Mouse (Mus musculus): ENCODE results near the gene Kif21b. TPM values are rescaled to one million over a fixed set of nuclear protein-coding genes. Genes with fewer than 3 reads are reported as not detected.

The Kif21b gene
- polyA plus RNA-seq, 1 experiment, result 16.8 TPM

GRCm38 (mm10) chr1:136167657-136168056 lies 36.5 kb downstream of the Kif21b start:
- H3K4me3 ChIP-seq, result no peak overlapping the region
- TF ChIP-seq E2F4 (IDR thresholded peaks at IDR 0.05; ENCODE audit: insufficient read depth), result no peak
- no peak for TF ChIP-seq TCF12 (IDR thresholded peaks at IDR 0.05; ENCODE audit: insufficient read depth, poor library complexity, severe bottlenecking)
- no peak for TF ChIP-seq MAX (IDR thresholded peaks at IDR 0.05; ENCODE audit: low read depth)
- no peak for TF ChIP-seq POLR2AphosphoS2 (IDR thresholded peaks at IDR 0.05; ENCODE audit: insufficient read length, low read depth)
- TF ChIP-seq MYOD1 (IDR thresholded peaks at IDR 0.05; ENCODE audit: control insufficient read depth in 1 of 3, insufficient read length in 2 of 3, low read depth in 2 of 3), result no peak
- TF ChIP-seq USF1 (IDR thresholded peaks at IDR 0.05; ENCODE audit: low read depth), result no peak
- H3K79me2 ChIP-seq (ENCODE audit: control insufficient read depth, insufficient read depth), result no peaks in the 10 kb centered on the region
- H3ac ChIP-seq (ENCODE audit: control insufficient read depth, insufficient read length), result no peak overlapping the region
- H3K27me3 ChIP-seq (ENCODE audit: control insufficient read depth, insufficient read depth, insufficient read length), result no peaks in the 10 kb centered on the region
- no peak overlapping the region for H3K4me2 ChIP-seq (ENCODE audit: low read depth)
- H3K36me3 ChIP-seq (ENCODE audit: control insufficient read depth, insufficient read depth), result peaks cover 6% of the 10 kb centered on the region

- Histone ChIP-seq H3K4me3 (no peak overlapping the region), H3K36me3 (ENCODE audit: control insufficient read depth, insufficient read depth) (no peaks in the 10 kb centered on the region), H3K79me2 (ENCODE audit: control insufficient read depth, insufficient read depth) (no peaks in the 10 kb centered on the region), H3K4me2 (ENCODE audit: low read depth) (no peak overlapping the region), H3K27me3 (ENCODE audit: control insufficient read depth, insufficient read depth, insufficient read length) (no peaks in the 10 kb centered on the region), H3ac (ENCODE audit: control insufficient read depth, insufficient read length) (no peak overlapping the region)
- TF ChIP-seq MAX (IDR thresholded peaks at IDR 0.05; ENCODE audit: low read depth) (no peak), REST (IDR thresholded peaks at IDR 0.05; ENCODE audit: insufficient read depth, insufficient read length) (no peak), USF1 (IDR thresholded peaks at IDR 0.05; ENCODE audit: low read depth) (no peak), TCF12 (IDR thresholded peaks at IDR 0.05; ENCODE audit: insufficient read depth, poor library complexity, severe bottlenecking) (no peak), TCF3 (IDR thresholded peaks at IDR 0.05; ENCODE audit: insufficient read length, low read depth) (no peak), POLR2AphosphoS2 (IDR thresholded peaks at IDR 0.05; ENCODE audit: insufficient read length, low read depth) (no peak), CEBPB (IDR thresholded peaks at IDR 0.05; ENCODE audit: insufficient read depth, poor library complexity, severe bottlenecking) (no peak), E2F4 (IDR thresholded peaks at IDR 0.05; ENCODE audit: insufficient read depth) (no peak), SRF (IDR thresholded peaks at IDR 0.05; ENCODE audit: control insufficient read depth, insufficient read length, low read depth) (no peak), MYOD1 (IDR thresholded peaks at IDR 0.05; ENCODE audit: control insufficient read depth in 1 of 3, insufficient read length in 2 of 3, low read depth in 2 of 3) (no peak)
Measured at GRCm38 (mm10) chr1:136170109-136170508, 38.9 kb downstream of the Kif21b start.

DNA sequence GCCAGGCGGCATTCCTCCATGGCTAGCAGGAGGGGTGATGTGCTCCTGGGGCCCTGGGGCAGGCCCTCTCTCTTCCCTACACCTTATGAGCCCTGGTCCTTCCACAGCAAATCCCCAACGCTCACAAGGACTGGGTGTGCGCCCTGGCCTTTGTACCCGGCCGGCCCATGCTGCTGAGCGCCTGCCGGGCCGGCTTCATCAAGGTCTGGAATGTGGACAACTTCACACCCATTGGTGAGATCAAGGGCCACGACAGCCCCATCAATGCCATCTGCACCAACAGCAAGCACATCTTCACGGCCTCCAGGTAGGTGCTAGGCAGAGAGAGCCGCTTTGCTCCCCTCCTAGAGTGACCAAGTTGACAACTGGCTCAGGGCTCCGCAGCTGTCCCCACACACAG lies 41.5 kb downstream of the Kif21b start:
- Histone ChIP-seq H3K4me3 (no peak overlapping the region), H3K36me3 (ENCODE audit: control insufficient read depth, insufficient read depth) (no peaks in the 10 kb centered on the region), H3K27me3 (ENCODE audit: control insufficient read depth, insufficient read depth, insufficient read length) (no peaks in the 10 kb centered on the region), H3K79me2 (ENCODE audit: control insufficient read depth, insufficient read depth) (no peaks in the 10 kb centered on the region), H3ac (ENCODE audit: control insufficient read depth, insufficient read length) (no peak overlapping the region), H3K4me2 (ENCODE audit: low read depth) (no peak overlapping the region)
- TF ChIP-seq MYOD1 (IDR thresholded peaks at IDR 0.05; ENCODE audit: control insufficient read depth in 1 of 3, insufficient read length in 2 of 3, low read depth in 2 of 3) (peak in 1 of 3 experiments; percentile 39), MYOG (IDR thresholded peaks at IDR 0.05; ENCODE audit: control insufficient read depth in 1 of 3, insufficient read depth in 1 of 3, insufficient read length in 2 of 3, low read depth in 2 of 3) (peak in 2 of 3 experiments; percentile 7 to 33), REST (IDR thresholded peaks at IDR 0.05; ENCODE audit: insufficient read depth, insufficient read length) (no peak)

- H3K79me2 ChIP-seq (ENCODE audit: control insufficient read depth, insufficient read depth), result no peaks in the 10 kb centered on the region
- H3K27me3 ChIP-seq (ENCODE audit: control insufficient read depth, insufficient read depth, insufficient read length), result no peaks in the 10 kb centered on the region
- H3K36me3 ChIP-seq (ENCODE audit: control insufficient read depth, insufficient read depth), result no peaks in the 10 kb centered on the region
- no peak overlapping the region for H3ac ChIP-seq (ENCODE audit: control insufficient read depth, insufficient read length)
- TF ChIP-seq TCF3 (IDR thresholded peaks at IDR 0.05; ENCODE audit: insufficient read length, low read depth) (no peak), POLR2A (IDR thresholded peaks at IDR 0.05; ENCODE audit: insufficient read length, low read depth) (peak; percentile 45), REST (IDR thresholded peaks at IDR 0.05; ENCODE audit: insufficient read depth, insufficient read length) (no peak), MYOD1 (IDR thresholded peaks at IDR 0.05; ENCODE audit: control insufficient read depth in 1 of 3, insufficient read length in 2 of 3, low read depth in 2 of 3) (peak in 2 of 3 experiments; percentile 47 to 90), POLR2AphosphoS2 (IDR thresholded peaks at IDR 0.05; ENCODE audit: insufficient read length, low read depth) (peak; percentile 30), MAX (IDR thresholded peaks at IDR 0.05; ENCODE audit: low read depth) (no peak), TCF12 (IDR thresholded peaks at IDR 0.05; ENCODE audit: insufficient read depth, poor library complexity, severe bottlenecking) (no peak), E2F4 (IDR thresholded peaks at IDR 0.05; ENCODE audit: insufficient read depth) (no peak), CEBPB (IDR thresholded peaks at IDR 0.05; ENCODE audit: insufficient read depth, poor library complexity, severe bottlenecking) (no peak), MYOG (IDR thresholded peaks at IDR 0.05; ENCODE audit: control insufficient read depth in 1 of 3, insufficient read depth in 1 of 3, insufficient read length in 2 of 3, low read depth in 2 of 3) (peak in 1 of 3 experiments; percentile 69), SRF (IDR thresholded peaks at IDR 0.05; ENCODE audit: control insufficient read depth, insufficient read length, low read depth) (no peak), USF1 (IDR thresholded peaks at IDR 0.05; ENCODE audit: low read depth) (no peak)
- peak overlapping the region; percentile 38 for H3K4me2 ChIP-seq (ENCODE audit: low read depth)
- H3K4me3 ChIP-seq, result no peak overlapping the region
Measured at GRCm38 (mm10) chr1:136174101-136174606, 43.0 kb downstream of the Kif21b start.

GRCm38 (mm10) chr1:136175183-136175582 lies 44.0 kb downstream of the Kif21b start:
- Histone ChIP-seq H3K36me3 (ENCODE audit: control insufficient read depth, insufficient read depth) (no peaks in the 10 kb centered on the region), H3K4me2 (ENCODE audit: low read depth) (peak overlapping the region; percentile 32), H3ac (ENCODE audit: control insufficient read depth, insufficient read length) (no peak overlapping the region), H3K27me3 (ENCODE audit: control insufficient read depth, insufficient read depth, insufficient read length) (no peaks in the 10 kb centered on the region), H3K4me3 (no peak overlapping the region), H3K79me2 (ENCODE audit: control insufficient read depth, insufficient read depth) (no peaks in the 10 kb centered on the region)
- no peak for TF ChIP-seq E2F4 (IDR thresholded peaks at IDR 0.05; ENCODE audit: insufficient read depth)
- TF ChIP-seq REST (IDR thresholded peaks at IDR 0.05; ENCODE audit: insufficient read depth, insufficient read length), result no peak
- TF ChIP-seq MAX (IDR thresholded peaks at IDR 0.05; ENCODE audit: low read depth), result no peak
- TF ChIP-seq POLR2AphosphoS2 (IDR thresholded peaks at IDR 0.05; ENCODE audit: insufficient read length, low read depth), result no peak
- no peak for TF ChIP-seq CEBPB (IDR thresholded peaks at IDR 0.05; ENCODE audit: insufficient read depth, poor library complexity, severe bottlenecking)
- TF ChIP-seq TCF3 (IDR thresholded peaks at IDR 0.05; ENCODE audit: insufficient read length, low read depth), result no peak
- no peak for TF ChIP-seq POLR2A (IDR thresholded peaks at IDR 0.05; ENCODE audit: insufficient read length, low read depth)
- TF ChIP-seq USF1 (IDR thresholded peaks at IDR 0.05; ENCODE audit: low read depth), result no peak
- no peak for TF ChIP-seq MYOD1 (IDR thresholded peaks at IDR 0.05; ENCODE audit: control insufficient read depth in 1 of 3, insufficient read length in 2 of 3, low read depth in 2 of 3)
- no peak for TF ChIP-seq SRF (IDR thresholded peaks at IDR 0.05; ENCODE audit: control insufficient read depth, insufficient read length, low read depth)
- no peak for TF ChIP-seq MYOG (IDR thresholded peaks at IDR 0.05; ENCODE audit: control insufficient read depth in 1 of 3, insufficient read depth in 1 of 3, insufficient read length in 2 of 3, low read depth in 2 of 3)
- no peak for TF ChIP-seq TCF12 (IDR thresholded peaks at IDR 0.05; ENCODE audit: insufficient read depth, poor library complexity, severe bottlenecking)

Data from myocyte (in vitro differentiated cells).